Mouse (Mus musculus) layer of hippocampus, adult 8-10 months (tissue): ENCODE results near the gene AF067063. TPM values are rescaled to one million over a fixed set of nuclear protein-coding genes. Genes with fewer than 3 reads are reported as not detected.
"Not testable (repeated sequence)": the region's sequence is repeated elsewhere in the genome, so short reads cannot be mapped to it uniquely, and the experiment has no call there.

Source experiments
- DNase-seq, 2 experiments: peaks; one replicate each; pipeline ENCODE4 v3.0.0; 2022; ENCODE audit warnings: low spot score in 2 of 2
- total RNA-seq, 4 experiments: library from RNA; stranded (reverse); gene quantifications; 2 replicates each; pipeline ENCODE4 v1.2.4; 2022

AF067063 gene
- total RNA-seq, result not detected

GRCm38 (mm10) chr13:119830116-119830515 lies at the start of gene AF067063:
TSS of gene AF067063 (minus strand) at chr13:119830216.
- not testable (repeated sequence) for DNase-seq

- DNase-seq, result not testable (repeated sequence)
Observed at GRCm38 (mm10) chr13:119864395-119864999, 34.5 kb upstream of the AF067063 start.

- not testable (repeated sequence) for DNase-seq
Observed at GRCm38 (mm10) chr13:119862399-119862798, 32.4 kb upstream of the AF067063 start.

- DNase-seq, result peak in 1 of 2 experiments; percentile 3
Observed at GRCm38 (mm10) chr13:119839982-119840381, 10.0 kb upstream of the AF067063 start.

- peak in 1 of 2 experiments; percentile 18 for DNase-seq
Observed at GRCm38 (mm10) chr13:119837719-119838337, 7.8 kb upstream of the AF067063 start.

- DNase-seq, result peak in 1 of 2 experiments; percentile 4
Observed at GRCm38 (mm10) chr13:119836324-119836811, 6.4 kb upstream of the AF067063 start.

GRCm38 (mm10) chr13:119835320-119836056 lies 5.5 kb upstream of the AF067063 start, which contains the start of gene D13Ertd608e:
TSS of gene D13Ertd608e (plus strand) at chr13:119836006.
- DNase-seq, result peak in 1 of 2 experiments; percentile 6

GRCm38 (mm10) chr13:119817579-119818206 lies 12.3 kb downstream of the AF067063 start:
- DNase-seq, result no peak

GRCm38 (mm10) chr13:119816798-119817197 lies 13.2 kb downstream of the AF067063 start:
- DNase-seq, result no peak

- no peak for DNase-seq
Observed at GRCm38 (mm10) chr13:119810031-119810430, 20.0 kb downstream of the AF067063 start.

GRCm38 (mm10) chr13:119808937-119809336 lies 21.1 kb downstream of the AF067063 start:
- no peak for DNase-seq

- no peak for DNase-seq
Observed at GRCm38 (mm10) chr13:119797656-119798055, 32.4 kb downstream of the AF067063 start.

- no peak for DNase-seq
Observed at GRCm38 (mm10) chr13:119792791-119793404, 37.1 kb downstream of the AF067063 start.

GRCm38 (mm10) chr13:119791580-119792135 lies 38.4 kb downstream of the AF067063 start:
- DNase-seq, result no peak

GRCm38 (mm10) chr13:119790761-119791579 lies 39.0 kb downstream of the AF067063 start, which contains the start of gene Zfp131:
TSS of gene Zfp131 (minus strand) at chr13:119790889.
- DNase-seq, result peak; percentile 88 to 91

GRCm38 (mm10) chr13:119789851-119790717 lies 39.9 kb downstream of the AF067063 start:
- DNase-seq, result peak; percentile 43 to 57

- no peak for DNase-seq
Observed at GRCm38 (mm10) chr13:119783581-119783980, 46.4 kb downstream of the AF067063 start.
